14 mouse cellular contexts compared by ENCODE assay signal in the genomic region with DNA sequence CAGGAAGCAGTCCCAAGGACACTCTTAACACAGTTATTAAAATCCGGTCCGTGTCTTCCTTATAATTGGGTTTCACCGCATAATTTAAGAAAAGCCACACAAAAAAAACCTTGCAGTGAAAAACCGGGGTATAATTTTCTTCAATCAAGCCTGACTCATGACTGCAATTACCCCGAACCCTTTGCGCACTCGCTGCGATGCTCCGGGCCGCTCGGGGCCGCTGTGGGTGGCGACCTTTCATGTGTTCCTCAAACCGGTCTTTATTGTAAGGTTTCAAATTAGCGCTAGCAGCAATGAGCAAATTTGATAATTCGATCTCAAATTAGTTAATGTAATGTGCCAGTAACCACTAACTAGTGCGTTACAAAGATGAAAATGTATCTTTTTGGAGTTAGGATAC.
"Had no signal": no experiment of that assay in that cellular context is flagged by ENCODE, and none has a peak within 500 bp of the region (broad histone marks: within the 10 kb centered on the region; RNA-seq: fewer than 3 reads in every experiment).

No protein-coding gene starts in this region.

- ATAC-seq: midbrain, embryonic 13.5 days; midbrain, embryonic 15.5 days had no signal

- H3K36me3 ChIP-seq: midbrain, embryonic 10.5 days; midbrain, embryonic 13.5 days; midbrain, embryonic 15.5 days; neural tube, embryonic 12.5 days had no signal

- H3K9me3 ChIP-seq: midbrain, embryonic 15.5 days had no signal

- DNase-seq: lung, adult 18-20 months; lung, embryonic 14.5 days; lung, postnatal 10 days; lung, postnatal 4 days; right cerebral cortex, postnatal 25 days; right cerebral cortex, postnatal 4 days; spleen, adult 18-20 months; thymus, adult 18-20 months; thymus, postnatal 14 days; thymus, postnatal 36 days had no signal

- H3K27ac ChIP-seq: midbrain, embryonic 10.5 days; midbrain, embryonic 13.5 days; midbrain, embryonic 15.5 days; neural tube, embryonic 12.5 days had no signal

- H3K4me3 ChIP-seq: midbrain, embryonic 10.5 days; midbrain, embryonic 13.5 days; midbrain, embryonic 15.5 days; neural tube, embryonic 12.5 days had no signal

- H3K4me2 ChIP-seq: lung, embryonic 14.5 days; midbrain, embryonic 13.5 days; midbrain, embryonic 15.5 days; neural tube, embryonic 12.5 days had no signal

- H3K9ac ChIP-seq: lung, embryonic 14.5 days; midbrain, embryonic 13.5 days; midbrain, embryonic 15.5 days; neural tube, embryonic 12.5 days had no signal
